Comparison of ENCODE assay signal across 8 mouse cellular contexts in genomic region chr6:116337466-116337834, GRCm38 (mm10). TPM values are rescaled to one million over a fixed set of nuclear protein-coding genes. Genes with fewer than 3 reads are reported as not detected.
DNase-seq lines count a peak whose midpoint lies in the region; ATAC-seq lines count a peak whose summit lies in the region.

No protein-coding gene starts in this region.

- H3K27me3 ChIP-seq in kidney, embryonic 15.5 days, result no peaks in the 10 kb centered on the region
- no peaks in the 10 kb centered on the region for H3K27me3 ChIP-seq in hindbrain, embryonic 15.5 days
- no peaks in the 10 kb centered on the region for H3K27me3 ChIP-seq in midbrain, embryonic 16.5 days (ENCODE audit: control insufficient read depth, insufficient read depth, low read depth, low read length)

- DNase-seq in kidney, adult 9 months, result no peak
- no peak for DNase-seq in urinary bladder, adult 2 months (ENCODE audit: low spot score)
- no peak for DNase-seq in ovary, postnatal 14 days (ENCODE audit: low spot score)
- no peak for DNase-seq in left cerebral cortex, adult 9 months (ENCODE audit: low spot score in 2 of 2)

- H3K9me3 ChIP-seq in kidney, embryonic 15.5 days (replicated peaks), result no peaks in the 10 kb centered on the region
- no peaks in the 10 kb centered on the region for H3K9me3 ChIP-seq in hindbrain, embryonic 15.5 days
- no peaks in the 10 kb centered on the region; the same call in 1 of the 2 replicates for H3K9me3 ChIP-seq in midbrain, embryonic 16.5 days (replicated peaks; ENCODE audit: control insufficient read depth, low read length, poor library complexity, severe bottlenecking)

- WGBS in kidney, embryonic 15.5 days, result 4% methylated on average over 7 of the region's 7 CpGs
- 4% methylated on average over 7 of the region's 7 CpGs for WGBS in hindbrain, embryonic 15.5 days
- 1% methylated on average over 7 of the region's 7 CpGs for WGBS in midbrain, embryonic 16.5 days

- H3K9ac ChIP-seq in kidney, embryonic 15.5 days, result 0 out of 2 replicates have a peak overlapping the region, but pooled peaks have one; percentile 79
- H3K9ac ChIP-seq in hindbrain, embryonic 15.5 days, result peak overlapping the region; percentile 85
- H3K9ac ChIP-seq in midbrain, embryonic 16.5 days (ENCODE audit: low read depth, low read length), result peak overlapping the region; percentile 93

- ATAC-seq in kidney, embryonic 15.5 days (replicated peaks; ENCODE audit: low FRiP score), result no peak
- 0 out of 2 replicates have a peak, but pooled peaks have one; percentile 8 for ATAC-seq in common myeloid progenitor, adult 5-6 weeks (replicated peaks; ENCODE audit: low read depth, poor library complexity, severe bottlenecking)
- no peak for ATAC-seq in hindbrain, embryonic 15.5 days (ENCODE audit: low FRiP score, low read depth)
- ATAC-seq in midbrain, embryonic 16.5 days, result no peak; the same call in 1 of the 2 replicates

- H3K36me3 ChIP-seq in kidney, embryonic 15.5 days, result peaks cover 3% of the 10 kb centered on the region; the same call in 1 of the 2 replicates
- H3K36me3 ChIP-seq in hindbrain, embryonic 15.5 days, result no peaks in the 10 kb centered on the region
- no peaks in the 10 kb centered on the region for H3K36me3 ChIP-seq in midbrain, embryonic 16.5 days (ENCODE audit: control insufficient read depth, insufficient read depth, low read length)

- H3K4me2 ChIP-seq in kidney, embryonic 15.5 days, result peak overlapping the region; percentile 69
- peak overlapping the region; percentile 62 for H3K4me2 ChIP-seq in hindbrain, embryonic 15.5 days
- peak overlapping the region; percentile 61 for H3K4me2 ChIP-seq in midbrain, embryonic 16.5 days (ENCODE audit: low read length)

- H3K27ac ChIP-seq in kidney, embryonic 15.5 days, result no peak overlapping the region
- peak overlapping the region; percentile 85 for H3K27ac ChIP-seq in hindbrain, embryonic 15.5 days (replicated peaks)
- H3K27ac ChIP-seq in midbrain, embryonic 16.5 days (ENCODE audit: low read length), result peak overlapping the region; percentile 89

- peak overlapping the region; percentile 98 for H3K4me3 ChIP-seq in kidney, embryonic 15.5 days (replicated peaks)
- peak overlapping the region; percentile 97 for H3K4me3 ChIP-seq in hindbrain, embryonic 15.5 days
- peak overlapping the region; percentile 99 for H3K4me3 ChIP-seq in midbrain, embryonic 16.5 days (ENCODE audit: low read depth, low read length)

- H3K4me1 ChIP-seq in kidney, embryonic 15.5 days, result peaks cover 9% of the 10 kb centered on the region
- peaks cover 24% of the 10 kb centered on the region for H3K4me1 ChIP-seq in hindbrain, embryonic 15.5 days (replicated peaks)
- H3K4me1 ChIP-seq in midbrain, embryonic 16.5 days (ENCODE audit: control insufficient read depth, insufficient read depth, low read length), result peaks cover 19% of the 10 kb centered on the region

RNA-seq across cellular contexts. Expression of gene March8, which starts 0.4 kb away (rescaled TPM):
- polyA plus RNA-seq in kidney, embryonic 15.5 days (2015; fragmentation: Nextera tagmentation; extraction: Ambion mirVana), result 37.5 and 40.4 TPM in 2 replicates
- total RNA-seq in common myeloid progenitor, adult 5-6 weeks (2017), result 20.6 and 24.8 TPM in 2 replicates
- polyA plus RNA-seq in hindbrain, embryonic 15.5 days (2015; fragmentation: Nextera tagmentation; extraction: Ambion mirVana), result 64.4 and 68.3 TPM in 2 replicates
- 66.9 and 67.8 TPM in 2 replicates for polyA plus RNA-seq in midbrain, embryonic 16.5 days (2015; fragmentation: Nextera tagmentation; extraction: Ambion mirVana)
- 54.5 and 56.6 TPM in 2 replicates for polyA plus RNA-seq in urinary bladder, adult 2 months (2012; rRNA removed)
